Mouse (Mus musculus): ENCODE measurements around the gene Pik3r5. TPM values are rescaled to one million over a fixed set of nuclear protein-coding genes. Genes with fewer than 3 reads are reported as not detected.

Pik3r5 gene
- total and polyA plus RNA-seq, 3 experiments, result 3.2 to 5.7 TPM; not detected in 1

DNA sequence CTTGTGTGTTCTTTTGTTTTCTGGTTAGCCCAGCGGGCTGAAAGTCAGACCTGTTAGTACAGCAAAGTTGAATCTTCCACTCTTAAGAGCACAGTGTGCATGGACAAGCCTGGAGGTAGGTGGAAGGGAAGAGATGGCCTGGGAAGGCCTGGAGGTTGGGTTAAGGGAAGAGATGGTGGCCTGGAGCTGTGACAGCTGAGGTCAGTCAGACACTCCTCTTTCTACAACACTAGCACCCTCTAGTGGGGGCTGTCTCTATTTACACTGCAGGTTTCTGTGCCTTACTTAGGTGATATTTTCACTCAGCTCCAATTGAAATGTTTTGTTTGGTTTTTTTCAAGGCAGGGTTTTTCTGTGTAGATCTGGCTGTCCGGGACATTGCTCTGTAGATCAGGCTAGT is 23.8 kb upstream of the Pik3r5 start (continued):
- TF ChIP-seq CHD1 (IDR thresholded peaks at IDR 0.05; ENCODE audit: low read depth, low read length) (no peak), SIN3A (IDR thresholded peaks at IDR 0.05; ENCODE audit: low read length) (peak; percentile 53), CHD2 (IDR thresholded peaks at IDR 0.05; ENCODE audit: low read length) (no peak), TAL1 (IDR thresholded peaks at IDR 0.05; ENCODE audit: low read length) (no peak), SMC3 (IDR thresholded peaks at IDR 0.05; ENCODE audit: low read depth, low read length) (peak; percentile 93)

DNA sequence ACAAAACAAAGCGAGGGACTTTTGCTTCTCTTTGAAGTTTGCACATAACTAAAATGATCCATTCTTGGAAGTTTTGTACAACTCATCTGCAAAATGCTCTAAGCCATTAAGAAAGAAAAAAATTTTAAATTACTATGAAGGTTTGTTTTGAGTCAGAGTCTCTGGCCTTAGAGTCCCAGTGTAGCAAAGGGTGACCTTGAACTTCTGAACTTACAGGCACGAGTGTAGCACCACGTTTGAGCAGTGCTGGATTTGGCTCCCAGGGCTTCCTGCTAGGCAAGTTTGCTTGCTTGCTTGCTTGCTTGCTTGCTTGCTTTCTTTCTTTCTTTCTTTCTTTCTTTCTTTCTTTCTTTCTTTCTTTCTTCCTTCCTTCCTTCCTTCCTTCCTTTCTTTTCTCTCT is 14.9 kb upstream of the Pik3r5 start:
- H3K36me3 ChIP-seq (ENCODE audit: control insufficient read depth in 1 of 2, insufficient read depth in 2 of 2, low read length in 2 of 2), result no peaks in the 10 kb centered on the region
- H3K27ac ChIP-seq (ENCODE audit: control insufficient read depth, low read depth, low read length), result no peak overlapping the region
- no peak for DNase-seq (ENCODE audit: low read depth, low spot score)
- no peaks in the 10 kb centered on the region for H3K9me3 ChIP-seq (replicated peaks; ENCODE audit: insufficient read depth, low read length)
- H3K9ac ChIP-seq (ENCODE audit: control insufficient read depth, low read depth, low read length, poor library complexity, severe bottlenecking), result no peak overlapping the region
- no peak overlapping the region; a peak in 1 of 4 replicates for H3K4me3 ChIP-seq (ENCODE audit: control insufficient read depth in 1 of 2, insufficient read depth in 1 of 2, low read depth in 2 of 2, low read length in 2 of 2)
- H3K79me2 ChIP-seq (ENCODE audit: control insufficient read depth, insufficient read depth, low read length, poor library complexity), result no peaks in the 10 kb centered on the region
- TF ChIP-seq TAL1 (IDR thresholded peaks at IDR 0.05; ENCODE audit: low read length) (no peak), USF2 (IDR thresholded peaks at IDR 0.05; ENCODE audit: borderline replicate concordance in 1 of 2, insufficient read depth in 1 of 2, low read depth in 1 of 2, low read length in 2 of 2) (no peak), MYB (IDR thresholded peaks at IDR 0.05; ENCODE audit: low read depth, low read length) (no peak), NRF1 (IDR thresholded peaks at IDR 0.05; ENCODE audit: insufficient read depth, low read depth, low read length, poor library complexity, severe bottlenecking) (no peak), RCOR1 (IDR thresholded peaks at IDR 0.05; ENCODE audit: low read depth, low read length) (no peak), NELFE (IDR thresholded peaks at IDR 0.05; ENCODE audit: low read depth, low read length) (no peak), ETS1 (IDR thresholded peaks at IDR 0.05; ENCODE audit: low read depth, low read length) (no peak), ELF1 (IDR thresholded peaks at IDR 0.05; ENCODE audit: low read depth, low read length) (no peak), MYC (IDR thresholded peaks at IDR 0.05; ENCODE audit: low read depth, low read length) (no peak), CHD1 (IDR thresholded peaks at IDR 0.05; ENCODE audit: low read depth, low read length) (no peak), CTCF (IDR thresholded peaks at IDR 0.05 in 2 of 3, conservative IDR thresholded peaks at IDR 0.05 in 1 of 3; ENCODE audit: control insufficient read depth in 1 of 3, insufficient read depth in 1 of 3, low read depth in 2 of 3, low read length in 3 of 3, poor library complexity in 1 of 3, severe bottlenecking in 1 of 3) (no peak), POLR2A (IDR thresholded peaks at IDR 0.05; ENCODE audit: control insufficient read depth in 1 of 2, insufficient read depth in 1 of 2, low read depth in 1 of 2, low read length in 2 of 2, poor library complexity in 1 of 2) (no peak), MAFK (IDR thresholded peaks at IDR 0.05; ENCODE audit: borderline replicate concordance, low read depth, low read length) (no peak), SIN3A (IDR thresholded peaks at IDR 0.05; ENCODE audit: low read length) (no peak), RAD21 (IDR thresholded peaks at IDR 0.05; ENCODE audit: low read depth, low read length) (no peak)
- peaks cover 0 to 1% of the 10 kb centered on the region in 2 experiments; a peak in 2 of 4 replicates for H3K27me3 ChIP-seq (ENCODE audit: control insufficient read depth in 1 of 2, insufficient read depth in 2 of 2, low read length in 2 of 2)
- no peaks in the 10 kb centered on the region for H3K4me1 ChIP-seq (ENCODE audit: control insufficient read depth in 1 of 2, insufficient read depth in 2 of 2, low read length in 2 of 2)

DNA sequence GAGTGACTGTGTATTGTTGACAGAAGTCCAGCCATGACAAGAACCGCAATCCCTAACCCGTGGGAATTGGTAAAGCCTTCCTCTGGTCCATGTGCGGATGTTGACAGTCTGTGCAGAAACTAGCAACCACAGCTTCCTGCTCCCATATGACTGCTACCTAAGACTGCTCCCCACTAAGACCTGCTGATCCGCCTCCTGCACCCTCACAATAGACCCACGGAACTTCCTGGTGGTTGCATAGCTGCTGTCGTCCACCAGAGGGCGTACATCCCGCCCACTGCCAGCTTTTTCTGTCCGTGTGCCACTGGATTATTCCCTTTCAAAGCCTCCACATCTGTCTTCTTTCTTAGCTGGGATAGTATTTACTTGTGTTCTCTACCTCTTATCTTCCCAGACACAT is 14.1 kb upstream of the Pik3r5 start:
- Histone ChIP-seq H3K27ac (ENCODE audit: control insufficient read depth, low read depth, low read length) (no peak overlapping the region), H3K79me2 (ENCODE audit: control insufficient read depth, insufficient read depth, low read length, poor library complexity) (no peaks in the 10 kb centered on the region), H3K4me1 (ENCODE audit: control insufficient read depth in 1 of 2, insufficient read depth in 2 of 2, low read length in 2 of 2) (no peaks in the 10 kb centered on the region), H3K4me3 (ENCODE audit: control insufficient read depth in 1 of 2, insufficient read depth in 1 of 2, low read depth in 2 of 2, low read length in 2 of 2) (no peak overlapping the region), H3K9ac (ENCODE audit: control insufficient read depth, low read depth, low read length, poor library complexity, severe bottlenecking) (no peak overlapping the region), H3K36me3 (ENCODE audit: control insufficient read depth in 1 of 2, insufficient read depth in 2 of 2, low read length in 2 of 2) (no peaks in the 10 kb centered on the region), H3K9me3 (replicated peaks; ENCODE audit: insufficient read depth, low read length) (no peaks in the 10 kb centered on the region), H3K27me3 (ENCODE audit: control insufficient read depth in 1 of 2, insufficient read depth in 2 of 2, low read length in 2 of 2) (peaks cover 0 to 1% of the 10 kb centered on the region in 2 experiments; a peak in 2 of 4 replicates)
- DNase-seq (ENCODE audit: low read depth, low spot score), result peak; percentile 82
- TF ChIP-seq ZC3H11A (IDR thresholded peaks at IDR 0.05; ENCODE audit: low read depth, low read length), result peak; percentile 57
- TF ChIP-seq TCF12 (IDR thresholded peaks at IDR 0.05; ENCODE audit: low read depth, low read length), result no peak
- TF ChIP-seq CHD1 (IDR thresholded peaks at IDR 0.05; ENCODE audit: low read depth, low read length), result no peak
- TF ChIP-seq EP300 (IDR thresholded peaks at IDR 0.05; ENCODE audit: low read depth in 1 of 2, low read length in 2 of 2), result no peak
- TF ChIP-seq GATA1 (IDR thresholded peaks at IDR 0.05; ENCODE audit: low read depth, low read length), result no peak
- TF ChIP-seq RAD21 (IDR thresholded peaks at IDR 0.05; ENCODE audit: low read depth, low read length), result peak; percentile 68
- no peak for TF ChIP-seq ZNF384 (IDR thresholded peaks at IDR 0.05; ENCODE audit: low read depth, low read length)
- no peak for TF ChIP-seq TBP (IDR thresholded peaks at IDR 0.05; ENCODE audit: low read depth, low read length)
- no peak for TF ChIP-seq USF1 (IDR thresholded peaks at IDR 0.05; ENCODE audit: low read depth, low read length)
- no peak for TF ChIP-seq NELFE (IDR thresholded peaks at IDR 0.05; ENCODE audit: low read depth, low read length)
- TF ChIP-seq MAFK (IDR thresholded peaks at IDR 0.05; ENCODE audit: borderline replicate concordance, low read depth, low read length), result no peak
- TF ChIP-seq ETS1 (IDR thresholded peaks at IDR 0.05; ENCODE audit: low read depth, low read length), result no peak
- peak; percentile 98 to 99 (median 99) for TF ChIP-seq CTCF (IDR thresholded peaks at IDR 0.05 in 2 of 3, conservative IDR thresholded peaks at IDR 0.05 in 1 of 3; ENCODE audit: control insufficient read depth in 1 of 3, insufficient read depth in 1 of 3, low read depth in 2 of 3, low read length in 3 of 3, poor library complexity in 1 of 3, severe bottlenecking in 1 of 3)
- no peak for TF ChIP-seq POLR2AphosphoS2 (IDR thresholded peaks at IDR 0.05; ENCODE audit: low read length)
- TF ChIP-seq JUND (IDR thresholded peaks at IDR 0.05; ENCODE audit: low read depth, low read length), result no peak
- no peak for TF ChIP-seq ZKSCAN1 (IDR thresholded peaks at IDR 0.05; ENCODE audit: low read depth, low read length)
- no peak for TF ChIP-seq RCOR1 (IDR thresholded peaks at IDR 0.05; ENCODE audit: low read depth, low read length)
- TF ChIP-seq USF2 (IDR thresholded peaks at IDR 0.05; ENCODE audit: borderline replicate concordance in 1 of 2, insufficient read depth in 1 of 2, low read depth in 1 of 2, low read length in 2 of 2), result no peak
- TF ChIP-seq GABPA (IDR thresholded peaks at IDR 0.05; ENCODE audit: low read depth, low read length), result no peak
- TF ChIP-seq SMC3 (IDR thresholded peaks at IDR 0.05; ENCODE audit: low read depth, low read length), result peak; percentile 94
